12 mouse cellular contexts compared by ENCODE assay signal in genomic region chr15:78401345-78401744, GRCm38 (mm10). TPM values are rescaled to one million over a fixed set of nuclear protein-coding genes. Genes with fewer than 3 reads are reported as not detected.
DNase-seq lines count a peak whose midpoint lies in the region; ATAC-seq and TF ChIP-seq lines count a peak whose summit lies in the region.
"Had no signal": no experiment of that assay in that cellular context is flagged by ENCODE, and none has a peak within 500 bp of the region (broad histone marks: within the 10 kb centered on the region; RNA-seq: fewer than 3 reads in every experiment).

No protein-coding gene starts in this region.

- no peaks in the 10 kb centered on the region for H3K36me3 ChIP-seq in heart, embryonic 12.5 days
- H3K36me3 ChIP-seq in lung, embryonic 16.5 days (ENCODE audit: control insufficient read depth, insufficient read depth, low read length) = 0 out of 2 replicates have a peak, but pooled peaks cover 2% of the 10 kb centered on the region
- peaks cover 11% of the 10 kb centered on the region; the same call in 1 of the 2 replicates for H3K36me3 ChIP-seq in liver, embryonic 15.5 days (replicated peaks)

- intact Hi-C loops in heart, postnatal 25 days (cut with DNase I) = no loop called here

- no peak for TF ChIP-seq POLR2A in cortical plate, adult 2 months (IDR thresholded peaks at IDR 0.05; ENCODE audit: extremely low read depth, insufficient read depth, low read length)

- peaks cover 42% of the 10 kb centered on the region for H3K4me1 ChIP-seq in heart, embryonic 12.5 days (replicated peaks)
- peaks cover 41% of the 10 kb centered on the region for H3K4me1 ChIP-seq in lung, embryonic 16.5 days (replicated peaks; ENCODE audit: control insufficient read depth, insufficient read depth, low read length)
- peaks cover 5% of the 10 kb centered on the region; the same call in 1 of the 2 replicates for H3K4me1 ChIP-seq in cortical plate, adult 2 months (ENCODE audit: control insufficient read depth, insufficient read depth, low read length)
- peaks cover 54% of the 10 kb centered on the region for H3K4me1 ChIP-seq in liver, embryonic 15.5 days (replicated peaks)

- H3K4me3 ChIP-seq in heart, embryonic 12.5 days = no peak overlapping the region
- H3K4me3 ChIP-seq in lung, embryonic 16.5 days (ENCODE audit: low read length) = no peak overlapping the region
- no peak overlapping the region for H3K4me3 ChIP-seq in cortical plate, adult 2 months (ENCODE audit: insufficient read depth, low read length)
- H3K4me3 ChIP-seq in liver, embryonic 15.5 days (replicated peaks) = no peak overlapping the region
- H3K4me3 ChIP-seq: myocyte had no signal

- ATAC-seq in heart, embryonic 12.5 days (ENCODE audit: insufficient number of reproducible peaks, low FRiP score) = no peak
- no peak for ATAC-seq in lung, embryonic 16.5 days (ENCODE audit: low read depth)
- no peak for ATAC-seq in liver, embryonic 15.5 days (ENCODE audit: insufficient read depth)

- no peaks in the 10 kb centered on the region for H3K27me3 ChIP-seq in heart, embryonic 12.5 days (replicated peaks)
- H3K27me3 ChIP-seq in lung, embryonic 16.5 days (ENCODE audit: control insufficient read depth, insufficient read depth, low read depth, low read length) = no peaks in the 10 kb centered on the region
- H3K27me3 ChIP-seq in liver, embryonic 15.5 days = 0 out of 2 replicates have a peak, but pooled peaks cover 2% of the 10 kb centered on the region

- H3K9ac ChIP-seq in heart, embryonic 12.5 days = peak overlapping the region; percentile 25; the same call in 1 of the 2 replicates
- H3K9ac ChIP-seq in lung, embryonic 16.5 days (ENCODE audit: low read length) = peak overlapping the region; percentile 58
- no peak overlapping the region for H3K9ac ChIP-seq in liver, embryonic 15.5 days

- no peak for TF ChIP-seq CTCF in cortical plate, adult 2 months (IDR thresholded peaks at IDR 0.05; ENCODE audit: extremely low read depth, insufficient read depth, low read length)

- H3K9me3 ChIP-seq in heart, embryonic 12.5 days (replicated peaks) = no peaks in the 10 kb centered on the region
- no peaks in the 10 kb centered on the region for H3K9me3 ChIP-seq in lung, embryonic 16.5 days (ENCODE audit: control insufficient read depth, low read length)
- no peaks in the 10 kb centered on the region for H3K9me3 ChIP-seq in liver, embryonic 15.5 days (replicated peaks)

- no peak for DNase-seq in heart, postnatal 25 days (ENCODE audit: low spot score)
- DNase-seq in lung, postnatal 10 days = no peak
- no peak for DNase-seq in thymus, adult 18-20 months
- DNase-seq in layer of hippocampus, postnatal 14 days (ENCODE audit: low spot score in 2 of 2) = no peak
- DNase-seq: right cerebral cortex, postnatal 25 days; thymus, postnatal 4 days had no signal

- no peak overlapping the region for H3K4me2 ChIP-seq in heart, embryonic 12.5 days
- peak overlapping the region; percentile 69; the same call in 1 of the 2 replicates for H3K4me2 ChIP-seq in lung, embryonic 16.5 days (ENCODE audit: low read depth, low read length)
- 0 out of 2 replicates have a peak overlapping the region, but pooled peaks have one; percentile 96 for H3K4me2 ChIP-seq in liver, embryonic 15.5 days

- WGBS in heart, embryonic 12.5 days = 74% methylated on average over 6 of the region's 6 CpGs
- 61% methylated on average over 6 of the region's 6 CpGs for WGBS in lung, embryonic 16.5 days
- 51% methylated on average over 6 of the region's 6 CpGs for WGBS in liver, embryonic 15.5 days (ENCODE audit: insufficient replicate concordance)

- H3K27ac ChIP-seq in heart, embryonic 12.5 days (ENCODE audit: poor library complexity, severe bottlenecking) = no peak overlapping the region
- peak overlapping the region; percentile 100 for H3K27ac ChIP-seq in lung, embryonic 16.5 days (ENCODE audit: low read length)
- H3K27ac ChIP-seq in cortical plate, adult 2 months (ENCODE audit: insufficient read depth, low read length) = peak overlapping the region; percentile 81
- H3K27ac ChIP-seq in liver, embryonic 15.5 days (replicated peaks) = peak overlapping the region; percentile 99

RNA-seq across cellular contexts. Expression of gene Tst, which starts 4.4 kb away (rescaled TPM):
- polyA plus RNA-seq in heart, embryonic 12.5 days (2016; fragmentation: Nextera tagmentation; extraction: Ambion mirVana) = 7.6 and 9.0 TPM in 2 replicates
- 10 to 100 TPM; 16.5 to 21.1 TPM for total RNA-seq in heart, postnatal 25 days (2021)
- 129 and 160 TPM in 2 replicates for polyA plus RNA-seq in lung, embryonic 16.5 days (2015; fragmentation: Nextera tagmentation; extraction: Ambion mirVana)
- 65.7 and 67.6 TPM in 2 replicates for polyA plus RNA-seq in cortical plate, adult 2 months (2012; rRNA removed)
- polyA plus RNA-seq in liver, embryonic 15.5 days (2015; fragmentation: Nextera tagmentation; extraction: Ambion mirVana) = 200 and 245 TPM in 2 replicates
- 10 to 100 TPM; 35.4 to 45.6 TPM for total RNA-seq in layer of hippocampus, postnatal 14 days (2021)

RNA-seq across cellular contexts. Expression of gene Mpst, which starts 4.9 kb away (rescaled TPM):
- 0.32 and 1.1 TPM in 2 replicates for polyA plus RNA-seq in heart, embryonic 12.5 days (2016; fragmentation: Nextera tagmentation; extraction: Ambion mirVana)
- 10 to 100 TPM; 39.1 to 39.6 TPM for total RNA-seq in heart, postnatal 25 days (2021)
- polyA plus RNA-seq in lung, embryonic 16.5 days (2015; fragmentation: Nextera tagmentation; extraction: Ambion mirVana) = 5.0 and 5.5 TPM in 2 replicates
- 66.7 and 72.9 TPM in 2 replicates for polyA plus RNA-seq in cortical plate, adult 2 months (2012; rRNA removed)
- 5.6 and 5.8 TPM in 2 replicates for polyA plus RNA-seq in liver, embryonic 15.5 days (2015; fragmentation: Nextera tagmentation; extraction: Ambion mirVana)
- 10 to 100 TPM; 39.5 to 41.9 TPM for total RNA-seq in layer of hippocampus, postnatal 14 days (2021)

RNA-seq across cellular contexts. Expression of gene Tex33, which starts 5.6 kb away (rescaled TPM):
- not detected in 2 replicates for polyA plus RNA-seq in heart, embryonic 12.5 days (2016; fragmentation: Nextera tagmentation; extraction: Ambion mirVana)
- not detected for total RNA-seq in heart, postnatal 25 days (2021)
- polyA plus RNA-seq in lung, embryonic 16.5 days (2015; fragmentation: Nextera tagmentation; extraction: Ambion mirVana) = not detected in 2 replicates
- polyA plus RNA-seq in cortical plate, adult 2 months (2012; rRNA removed) = not detected in 2 replicates
- polyA plus RNA-seq in liver, embryonic 15.5 days (2015; fragmentation: Nextera tagmentation; extraction: Ambion mirVana) = not detected in 2 replicates
- total RNA-seq in layer of hippocampus, postnatal 14 days (2021) = under 1 TPM in 1 of 2 experiments, not detected in 1; 0.43 TPM
- total RNA-seq: left cerebral cortex, postnatal 36 days had no signal
- polyA plus RNA-seq: myocyte had no signal

RNA-seq across cellular contexts. Expression of gene Kctd17, which starts 27.0 kb away (rescaled TPM):
- polyA plus RNA-seq in heart, embryonic 12.5 days (2016; fragmentation: Nextera tagmentation; extraction: Ambion mirVana) = 19.9 and 21.6 TPM in 2 replicates
- 10 to 100 TPM; 35.4 to 37.3 TPM for total RNA-seq in heart, postnatal 25 days (2021)
- 32.1 and 37.0 TPM in 2 replicates for polyA plus RNA-seq in lung, embryonic 16.5 days (2015; fragmentation: Nextera tagmentation; extraction: Ambion mirVana)
- polyA plus RNA-seq in cortical plate, adult 2 months (2012; rRNA removed) = 489 and 526 TPM in 2 replicates
- polyA plus RNA-seq in liver, embryonic 15.5 days (2015; fragmentation: Nextera tagmentation; extraction: Ambion mirVana) = 4.5 and 4.6 TPM in 2 replicates
- 100 to 1,000 TPM; 254 to 262 TPM for total RNA-seq in layer of hippocampus, postnatal 14 days (2021)
